22 mouse cellular contexts compared by ENCODE assay signal in the genomic region with DNA sequence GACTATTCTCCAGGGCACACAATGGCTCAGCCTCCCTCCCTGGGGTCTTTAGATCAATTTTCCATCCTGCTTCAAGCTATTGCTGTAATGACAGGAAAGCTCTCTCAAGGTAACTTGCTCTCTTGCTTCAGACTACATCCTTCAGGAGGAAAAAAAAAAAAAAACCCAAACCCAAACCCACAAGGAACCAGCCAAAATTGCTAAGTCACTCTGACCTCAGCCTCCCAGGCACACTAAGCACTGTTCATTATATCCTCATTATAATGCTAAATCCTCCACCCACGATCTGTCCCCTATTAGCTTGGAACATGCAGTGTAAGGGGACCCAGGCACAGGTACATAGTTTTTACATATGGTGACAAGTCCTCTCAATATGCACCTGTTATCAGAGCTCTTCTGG.
DNase-seq lines count a peak whose midpoint lies in the region; ATAC-seq lines count a peak whose summit lies in the region.
"Had no signal": no experiment of that assay in that cellular context is flagged by ENCODE, and none has a peak within 500 bp of the region (broad histone marks: within the 10 kb centered on the region; RNA-seq: fewer than 3 reads in every experiment).

No protein-coding gene starts in this region.

- peak; percentile 58 to 83 for ATAC-seq in hematopoietic stem cell, adult 5-6 weeks (replicated peaks in 1 of 2; ENCODE audit: insufficient read depth in 1 of 2, low FRiP score in 2 of 2, low TSS enrichment in 1 of 2, low read depth in 1 of 2, poor library complexity in 2 of 2, severe bottlenecking in 2 of 2)
- peak; percentile 47 for ATAC-seq in neutrophil, adult 5-6 weeks (ENCODE audit: extremely low read depth, insufficient number of reproducible peaks, low FRiP score, poor library complexity, severe bottlenecking)
- ATAC-seq: activated CD4-positive, CD25-positive, alpha-beta regulatory T cell, adult 4 months; forebrain, embryonic 14.5 days; forebrain, postnatal 0 days; hindbrain, postnatal 0 days; inflammation-experienced regulatory T-cells, adult 6 months; intestine, embryonic 16.5 days had no signal

- intact Hi-C loops in left cerebral cortex, postnatal 36 days (cut with DNase I), result no loop called here

- DNase-seq in R1 (ENCODE audit: low read depth, low spot score), result peak; percentile 41
- no peak for DNase-seq in cerebellum, adult 11-12 months
- no peak for DNase-seq in embryo, embryonic 11 days
- no peak for DNase-seq in left cerebral cortex, postnatal 36 days (ENCODE audit: low spot score in 2 of 2)
- DNase-seq: adrenal gland, adult 8-10 months; adrenal gland, postnatal 36 days; cerebellum, adult 2 months; cerebellum, postnatal 10 days; cerebellum, postnatal 36 days; forebrain, postnatal 0 days; gastrocnemius, adult 2 months; gastrocnemius, postnatal 14 days; heart, adult 18-20 months; heart, postnatal 10 days; heart, postnatal 36 days had no signal
